Mouse (Mus musculus): ENCODE data around the gene Sh3rf1.

The Sh3rf1 gene

GRCm38 (mm10) chr8:61420166-61420565 lies 196.5 kb downstream of the Sh3rf1 start:
- no peak for DNase-seq (ENCODE audit: low spot score in 2 of 2)

GRCm38 (mm10) chr8:61421606-61422005 lies 197.9 kb downstream of the Sh3rf1 start:
- no peak for DNase-seq (ENCODE audit: low spot score in 2 of 2)

- DNase-seq (ENCODE audit: low spot score in 2 of 2) = no peak
Observed at GRCm38 (mm10) chr8:61425125-61425524, 201.5 kb downstream of the Sh3rf1 start.

GRCm38 (mm10) chr8:61426072-61426471 lies 202.4 kb downstream of the Sh3rf1 start:
- no peak for DNase-seq (ENCODE audit: low spot score in 2 of 2)

GRCm38 (mm10) chr8:61426671-61427070 lies 203.0 kb downstream of the Sh3rf1 start:
- no peak for DNase-seq (ENCODE audit: low spot score in 2 of 2)

GRCm38 (mm10) chr8:61427916-61428681 lies 204.4 kb downstream of the Sh3rf1 start:
- DNase-seq (ENCODE audit: low spot score in 2 of 2) = no peak

GRCm38 (mm10) chr8:61428821-61429482 lies 205.3 kb downstream of the Sh3rf1 start:
- no peak for DNase-seq (ENCODE audit: low spot score in 2 of 2)

- DNase-seq (ENCODE audit: low spot score in 2 of 2) = no peak
Observed at GRCm38 (mm10) chr8:61435481-61435880, 211.8 kb downstream of the Sh3rf1 start.

- DNase-seq (ENCODE audit: low spot score in 2 of 2) = no peak
Observed at GRCm38 (mm10) chr8:61436147-61436546, 212.5 kb downstream of the Sh3rf1 start.

GRCm38 (mm10) chr8:61436586-61437304 lies 213.1 kb downstream of the Sh3rf1 start:
- no peak for DNase-seq (ENCODE audit: low spot score in 2 of 2)

GRCm38 (mm10) chr8:61437305-61437605 lies 213.6 kb downstream of the Sh3rf1 start:
- no peak for DNase-seq (ENCODE audit: low spot score in 2 of 2)

GRCm38 (mm10) chr8:61442988-61443387 lies 219.3 kb downstream of the Sh3rf1 start:
- no peak for DNase-seq (ENCODE audit: low spot score in 2 of 2)

GRCm38 (mm10) chr8:61444358-61444757 lies 220.7 kb downstream of the Sh3rf1 start:
- DNase-seq (ENCODE audit: low spot score in 2 of 2) = no peak
